Mouse (Mus musculus): ENCODE results near the gene Ttc28.

Ttc28 gene

DNA sequence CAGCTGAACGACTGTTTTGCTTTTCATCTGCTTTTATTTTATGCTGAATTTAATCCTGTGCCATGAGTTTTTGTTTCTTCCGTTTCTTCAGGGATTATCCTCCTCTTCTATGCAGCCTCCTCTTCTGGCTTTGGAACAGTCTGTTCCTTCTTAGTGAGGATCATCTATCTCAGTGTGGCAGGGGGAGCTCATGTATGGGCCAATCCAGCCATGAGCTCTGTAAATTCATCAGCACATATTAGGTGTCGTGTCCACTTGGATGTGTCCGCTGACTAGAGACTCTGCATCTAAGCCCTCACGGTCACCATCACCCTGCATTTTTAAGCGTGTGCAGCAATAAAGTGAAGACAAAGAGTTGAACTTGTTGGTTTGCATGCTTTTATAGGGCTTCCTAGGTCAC lies 128.8 kb downstream of the Ttc28 start:
- DNase-seq (ENCODE audit: low spot score), result no peak

DNA sequence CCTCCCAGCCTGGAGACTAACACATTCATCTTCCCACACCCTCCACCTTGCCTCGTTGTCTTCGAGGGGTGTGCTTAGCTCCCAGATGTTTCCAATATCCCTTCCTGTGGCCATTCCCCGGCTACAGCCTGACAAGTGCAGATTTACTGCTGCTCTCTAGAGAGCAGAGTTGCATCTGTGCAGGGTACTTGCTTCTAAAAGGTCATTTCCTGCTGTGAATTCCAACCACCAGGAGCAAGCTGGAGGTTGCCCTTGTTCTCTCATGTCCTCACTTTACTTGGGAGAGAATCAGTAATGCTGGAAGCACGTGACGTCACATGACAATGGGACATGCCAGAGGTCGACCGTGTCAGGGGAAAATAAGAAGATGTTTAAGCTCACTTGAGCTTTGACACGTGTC lies 131.7 kb downstream of the Ttc28 start:
- DNase-seq (ENCODE audit: low spot score), result peak; percentile 45

DNA sequence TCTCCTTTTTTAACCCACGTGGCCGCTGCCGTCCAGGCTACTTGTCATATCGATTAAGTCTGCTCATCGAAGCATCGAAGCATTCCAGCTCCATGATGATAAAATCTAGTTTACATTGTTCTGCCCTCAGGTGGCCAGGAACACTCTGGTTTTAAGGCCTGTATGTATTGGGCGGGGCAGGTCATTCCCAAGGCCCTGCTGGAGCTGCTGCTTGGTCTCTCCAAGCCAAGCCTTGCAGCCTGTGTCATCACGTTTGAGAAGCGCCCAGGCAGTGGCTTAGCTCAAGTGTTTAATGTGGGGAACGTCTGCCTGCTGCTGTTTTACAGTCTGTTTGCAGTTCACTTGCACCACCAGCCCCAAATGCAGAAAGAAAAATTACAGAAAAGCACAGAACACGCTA lies 132.5 kb downstream of the Ttc28 start:
- no peak for DNase-seq (ENCODE audit: low spot score)

GRCm38 (mm10) chr5:111012587-111012986 lies 133.0 kb downstream of the Ttc28 start:
- no peak for DNase-seq (ENCODE audit: low spot score)

DNA sequence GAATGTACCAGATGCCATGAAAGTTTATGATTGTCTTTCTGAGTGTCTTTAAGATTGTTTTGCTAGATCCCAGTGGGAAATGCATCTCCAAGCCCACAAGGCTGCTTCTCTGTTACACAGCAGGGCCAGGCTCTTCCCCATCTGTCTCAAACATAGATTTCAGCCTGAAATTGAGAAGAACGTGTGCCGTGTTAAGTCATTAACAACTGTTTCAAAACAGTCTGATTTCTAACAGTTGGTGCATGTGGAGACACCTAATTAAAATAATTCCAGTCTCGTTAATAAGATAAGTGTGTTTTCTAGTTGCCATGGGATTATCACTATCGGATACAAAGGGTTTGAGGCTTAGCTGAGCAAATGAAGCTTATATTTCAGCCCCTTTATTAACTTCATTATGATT lies 135.4 kb downstream of the Ttc28 start:
- no peak for DNase-seq (ENCODE audit: low spot score)

DNA sequence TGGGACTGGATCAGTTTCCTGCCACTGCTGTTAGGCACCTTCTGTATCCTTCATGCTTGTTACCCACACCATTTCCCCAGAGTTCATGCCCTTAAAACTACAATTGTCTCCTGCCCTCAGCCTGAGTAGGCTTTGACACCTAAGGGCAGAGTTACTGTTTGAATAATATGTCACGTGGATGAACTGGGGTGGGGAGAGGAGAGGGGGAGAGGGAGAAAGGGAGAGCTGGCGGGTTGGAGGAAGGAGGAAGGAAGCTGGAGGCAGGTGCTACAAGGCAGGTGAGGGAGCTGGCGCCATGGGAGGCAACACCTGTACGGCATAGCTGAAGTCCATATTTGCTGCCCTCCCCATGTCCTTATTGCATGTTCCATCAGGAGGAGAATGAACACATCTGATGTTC lies 137.7 kb downstream of the Ttc28 start:
- no peak for DNase-seq (ENCODE audit: low spot score)

GRCm38 (mm10) chr5:111022339-111022738 lies 142.7 kb downstream of the Ttc28 start:
- no peak for DNase-seq (ENCODE audit: low spot score)

- DNase-seq (ENCODE audit: low spot score), result peak; percentile 70
These were observed 143.3 kb downstream of the Ttc28 start for GRCm38 (mm10) chr5:111022940-111023339.

DNA sequence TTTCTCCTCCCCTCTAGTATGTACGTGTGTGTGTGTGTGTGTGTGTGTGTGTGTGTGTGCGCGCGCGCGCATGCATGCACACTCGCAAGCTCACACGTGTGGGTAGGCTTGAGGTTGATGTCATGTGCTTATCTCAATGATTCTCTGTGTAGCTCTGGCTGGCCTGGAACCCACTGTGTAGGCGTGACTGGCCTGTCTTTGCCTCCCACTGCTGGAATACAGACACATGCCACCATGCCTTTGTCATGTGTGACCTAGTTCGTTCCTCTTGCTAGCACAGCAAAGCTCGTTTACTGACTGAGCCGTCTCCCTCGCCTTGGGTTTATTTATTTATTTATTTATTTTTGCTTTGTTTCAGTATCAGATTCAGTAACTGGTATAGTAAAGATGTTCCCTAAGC lies 145.0 kb downstream of the Ttc28 start:
- no peak for DNase-seq (ENCODE audit: low spot score)

- no peak for DNase-seq (ENCODE audit: low spot score)
These were observed 145.9 kb downstream of the Ttc28 start for GRCm38 (mm10) chr5:111025476-111025875.

GRCm38 (mm10) chr5:111026209-111026608 lies 146.6 kb downstream of the Ttc28 start:
- DNase-seq (ENCODE audit: low spot score), result no peak

GRCm38 (mm10) chr5:111028340-111028739 lies 148.7 kb downstream of the Ttc28 start:
- DNase-seq (ENCODE audit: low spot score), result no peak

DNA sequence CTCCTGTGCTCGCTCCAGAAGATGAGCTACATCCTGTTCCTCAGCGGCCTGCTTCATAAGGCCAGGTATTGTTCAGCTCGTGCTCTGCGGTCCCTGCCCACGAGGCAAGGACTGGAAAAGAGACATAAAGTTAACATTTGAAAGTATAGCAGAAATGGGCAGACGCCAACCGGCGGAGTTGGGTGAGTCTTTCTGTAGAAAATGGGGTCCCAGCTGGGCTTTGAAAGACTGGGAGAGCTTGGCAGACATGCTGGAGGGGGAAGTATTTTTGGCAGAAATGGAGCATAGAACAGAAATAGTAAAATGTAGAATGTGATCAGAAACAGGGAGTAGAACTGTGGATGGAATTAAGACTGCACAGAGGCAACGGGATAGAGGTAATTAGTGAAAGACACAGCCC lies 149.3 kb downstream of the Ttc28 start:
- DNase-seq (ENCODE audit: low spot score), result no peak

- peak; percentile 29 for DNase-seq (ENCODE audit: low spot score)
These were observed 153.2 kb downstream of the Ttc28 start for GRCm38 (mm10) chr5:111032687-111033295.

DNA sequence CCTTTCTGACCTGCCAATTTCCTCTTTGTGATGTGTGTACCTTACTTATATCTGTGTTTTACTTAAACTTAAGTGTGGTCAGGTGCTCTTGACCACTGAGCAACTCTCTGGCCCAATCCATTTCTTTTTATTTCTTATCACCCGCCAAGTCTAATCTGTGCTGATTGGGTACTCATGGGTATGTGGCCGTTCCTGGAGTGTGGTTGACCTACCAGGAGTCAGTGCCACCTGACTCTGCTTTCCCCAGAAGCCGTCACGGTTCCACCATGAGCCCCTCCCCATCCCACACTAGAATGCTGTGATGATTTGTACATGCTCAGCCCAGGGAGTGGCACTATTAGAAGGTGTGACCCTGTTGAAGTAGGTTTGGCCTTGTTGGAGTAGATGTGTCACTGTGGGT lies 153.9 kb downstream of the Ttc28 start:
- DNase-seq (ENCODE audit: low spot score), result no peak

GRCm38 (mm10) chr5:111037123-111037748 lies 157.6 kb downstream of the Ttc28 start:
- no peak for DNase-seq (ENCODE audit: low spot score)

GRCm38 (mm10) chr5:111039771-111040170 lies 160.2 kb downstream of the Ttc28 start:
- no peak for DNase-seq (ENCODE audit: low spot score)

- DNase-seq (ENCODE audit: low spot score), result no peak
These were observed 162.3 kb downstream of the Ttc28 start for GRCm38 (mm10) chr5:111041952-111042351.

- no peak for DNase-seq (ENCODE audit: low spot score)
These were observed 164.6 kb downstream of the Ttc28 start for GRCm38 (mm10) chr5:111044193-111044592.

DNA sequence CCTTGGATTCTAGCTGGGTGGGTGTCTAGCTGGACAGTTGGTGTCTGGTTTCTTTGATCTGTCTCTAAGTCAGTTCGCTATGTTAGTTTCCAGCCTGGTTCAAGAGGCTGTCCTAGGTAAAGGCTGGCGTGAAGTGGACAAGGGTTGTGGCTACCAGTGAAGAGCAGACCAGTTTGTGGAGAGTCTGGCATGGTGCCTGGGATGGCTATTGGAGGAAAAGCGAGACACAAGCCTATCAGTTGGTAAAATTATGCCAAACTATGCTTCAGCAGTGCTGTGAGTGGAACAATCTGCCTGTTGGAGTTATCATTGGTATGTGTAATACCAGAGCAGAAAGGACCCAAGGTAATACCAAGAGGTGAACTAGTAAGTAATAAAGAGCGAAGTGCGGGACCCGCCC lies 166.8 kb downstream of the Ttc28 start:
- DNase-seq (ENCODE audit: low spot score), result no peak

- DNase-seq (ENCODE audit: low spot score), result no peak
These were observed 167.4 kb downstream of the Ttc28 start for GRCm38 (mm10) chr5:111046841-111047476.

GRCm38 (mm10) chr5:111048036-111048435 lies 168.4 kb downstream of the Ttc28 start:
- DNase-seq (ENCODE audit: low spot score), result no peak

DNA sequence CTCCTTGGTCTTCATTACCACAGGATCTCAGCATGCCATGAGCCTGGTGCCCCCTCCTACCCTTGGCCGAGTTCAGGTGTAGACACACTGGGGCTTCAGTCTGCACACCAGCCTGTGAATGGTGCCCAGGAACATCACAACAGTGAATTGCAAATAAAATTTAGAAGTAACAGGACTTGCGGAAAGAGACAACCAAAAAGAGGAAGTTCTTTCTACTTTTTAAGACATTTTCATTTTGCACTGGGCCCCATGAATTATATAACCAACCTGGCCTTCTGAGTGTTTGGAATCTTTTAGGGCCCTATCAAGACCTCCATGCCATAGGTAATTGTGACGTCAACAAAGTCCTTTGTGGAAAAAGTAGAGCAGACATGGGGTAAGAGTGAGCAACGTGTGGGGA lies 170.0 kb downstream of the Ttc28 start:
- no peak for DNase-seq (ENCODE audit: low spot score)

GRCm38 (mm10) chr5:111050135-111050534 lies 170.5 kb downstream of the Ttc28 start:
- peak; percentile 12 for DNase-seq (ENCODE audit: low spot score)
